Mouse (Mus musculus) liver, embryonic 18 days (tissue): ENCODE data around the gene Gm10139. TPM values are rescaled to one million over a fixed set of nuclear protein-coding genes. Genes with fewer than 3 reads are reported as not detected.

Source experiments
- polyA plus RNA-seq: library from polyadenylated mRNA; depleted of rRNA; stranded (reverse); fragments of >200 nt; gene quantifications from 2 replicates; pipeline ENCODE4 v1.2.3, GENCODE M21; 2012; rRNA removed

Gm10139 gene
- polyA plus RNA-seq: not detected in 2 replicates

DNA sequence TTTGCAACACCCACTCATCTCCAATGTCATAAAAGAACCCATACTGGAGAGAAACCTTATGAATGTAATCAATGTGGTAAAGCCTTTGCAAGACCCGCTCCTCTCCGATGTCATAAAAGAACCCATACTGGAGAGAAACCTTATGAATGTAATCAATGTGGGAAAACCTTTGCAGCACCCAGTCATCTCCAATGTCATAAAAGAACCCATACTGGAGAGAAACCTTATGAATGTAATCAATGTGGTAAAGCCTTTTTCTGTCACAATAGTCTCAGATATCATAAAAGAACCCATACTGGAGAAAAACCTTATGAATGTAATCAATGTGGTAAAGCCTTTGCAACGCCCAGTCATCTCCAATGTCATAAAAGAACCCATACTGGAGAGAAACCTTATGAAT is at the start of gene Gm10139:
Gene Gm10139, plus strand, starts transcription at position 301 of the 400 bp plus-strand sequence.

Other genes with a start within 250 kb of the Gm10139 start
- gene Zfp369, start 233.9 kb upstream of the Gm10139 start, polyA plus RNA-seq: 9.0 and 10.6 TPM in 2 replicates